ENCODE assay signal across 8 mouse cellular contexts in genomic region chr14:54650621-54651454, GRCm38 (mm10). TPM values are rescaled to one million over a fixed set of nuclear protein-coding genes. Genes with fewer than 3 reads are reported as not detected.
A peak's percentile ranks its signal among the peaks of the same experiment; 100 is the strongest.
DNase-seq lines count a peak whose midpoint lies in the region; ATAC-seq and TF ChIP-seq lines count a peak whose summit lies in the region.

No protein-coding gene starts in this region.

- ATAC-seq in Patski: peak; percentile 73
- ATAC-seq in frontal cortex, adult (ENCODE audit: low TSS enrichment): peak; percentile 36
- peak; percentile 34; the same call in 1 of the 2 replicates for ATAC-seq in hindbrain, embryonic 14.5 days (ENCODE audit: low FRiP score)

- peak overlapping the region; percentile 93 for H3K4me2 ChIP-seq in hindbrain, embryonic 14.5 days (replicated peaks)

- no peaks in the 10 kb centered on the region for H3K27me3 ChIP-seq in Patski
- no peaks in the 10 kb centered on the region for H3K27me3 ChIP-seq in hindbrain, embryonic 14.5 days (ENCODE audit: control insufficient read depth, insufficient read depth, low read length)

- WGBS in hindbrain, embryonic 14.5 days: 67% methylated on average over 23 of the region's 23 CpGs

- no peak overlapping the region for H3K9ac ChIP-seq in hindbrain, embryonic 14.5 days

- peaks cover 66% of the 10 kb centered on the region for H3K36me3 ChIP-seq in hindbrain, embryonic 14.5 days (replicated peaks; ENCODE audit: control insufficient read depth, insufficient read depth)

- in situ Hi-C loops in Patski (cut with MboI; ENCODE audit: low pct_unique_long_range_greater_than_20kb): loop anchor here (5.0 kb wide), 1 partner anchor 51 kb away; no protein-coding TSS in a partner anchor

- CTCF ChIA-PET in Patski (lab: Charles Lee): interaction anchor here (0.6 to 2.5 kb wide), 19 partner anchors 9 to 245 kb away, joined by 3 to 14 read pairs (median 5); partner anchors contain the start of genes 1700123O20Rik, Acin1 and Cdh24

- no peak for TF ChIP-seq CTCF in Patski (IDR thresholded peaks at IDR 0.05)

- peak; percentile 46 for DNase-seq in Patski (ENCODE audit: low read depth, low spot score)
- peak; percentile 91 for DNase-seq in cerebellum, adult 9-10 months
- peak; percentile 95 for DNase-seq in hindbrain, embryonic 14.5 days (ENCODE audit: low spot score)
- peak; percentile 71 to 91 for DNase-seq in layer of hippocampus, postnatal 14 days (ENCODE audit: low spot score in 2 of 2)
- DNase-seq in lung, postnatal 14 days: peak; percentile 91
- DNase-seq in retina, adult 2 months (ENCODE audit: low read depth, low spot score): peak; percentile 79
- peak; percentile 90 for DNase-seq in thymus, postnatal 14 days

- H3K27ac ChIP-seq in hindbrain, embryonic 14.5 days: no peak overlapping the region

- POLR2A ChIA-PET in Patski (lab: Charles Lee): interaction anchor here (1.3 kb wide), 1 partner anchor 10 kb away, joined by 4 read pairs; no protein-coding TSS in a partner anchor

- no peak overlapping the region for H3K4me3 ChIP-seq in hindbrain, embryonic 14.5 days (replicated peaks; ENCODE audit: low read length)

- peaks cover 19% of the 10 kb centered on the region for H3K4me1 ChIP-seq in hindbrain, embryonic 14.5 days (replicated peaks; ENCODE audit: control insufficient read depth, insufficient read depth, low read length)

- H3K9me3 ChIP-seq in hindbrain, embryonic 14.5 days (ENCODE audit: control insufficient read depth, low read length): no peaks in the 10 kb centered on the region

RNA-seq across cellular contexts. Expression of gene Cdh24, which starts 9.7 kb away (rescaled TPM):
- polyA plus RNA-seq in Patski (2021): 7.0 TPM
- 10.5 and 12.2 TPM in 2 replicates for polyA plus RNA-seq in hindbrain, embryonic 14.5 days (2014; fragmentation: Nextera tagmentation; extraction: Ambion mirVana)
- total RNA-seq in layer of hippocampus, postnatal 14 days (2021): 10 to 100 TPM; 20.5 to 21.0 TPM

RNA-seq across cellular contexts. Expression of gene Gm17606, which starts 10.1 kb away (rescaled TPM):
- not detected for polyA plus RNA-seq in Patski (2021)
- polyA plus RNA-seq in hindbrain, embryonic 14.5 days (2014; fragmentation: Nextera tagmentation; extraction: Ambion mirVana): not detected in 2 replicates
- not detected for total RNA-seq in layer of hippocampus, postnatal 14 days (2021)

RNA-seq across cellular contexts. Expression of gene Psmb11, which starts 29.6 kb away (rescaled TPM):
- 0.01 TPM for polyA plus RNA-seq in Patski (2021)
- 0.16 TPM in 1 of 2 replicates, not detected in the other for polyA plus RNA-seq in hindbrain, embryonic 14.5 days (2014; fragmentation: Nextera tagmentation; extraction: Ambion mirVana)
- total RNA-seq in layer of hippocampus, postnatal 14 days (2021): under 1 TPM; 0.35 to 0.38 TPM

RNA-seq across cellular contexts. Expression of gene Psmb5, which starts 33.0 kb away (rescaled TPM):
- polyA plus RNA-seq in Patski (2021): 335 TPM
- 422 and 425 TPM in 2 replicates for polyA plus RNA-seq in hindbrain, embryonic 14.5 days (2014; fragmentation: Nextera tagmentation; extraction: Ambion mirVana)
- total RNA-seq in layer of hippocampus, postnatal 14 days (2021): 100 to 1,000 TPM; 211 to 215 TPM

RNA-seq across cellular contexts. Expression of gene 1700123O20Rik, which starts 35.2 kb away (rescaled TPM):
- polyA plus RNA-seq in Patski (2021): 69.8 TPM
- polyA plus RNA-seq in hindbrain, embryonic 14.5 days (2014; fragmentation: Nextera tagmentation; extraction: Ambion mirVana): 67.1 and 71.2 TPM in 2 replicates
- 10 to 100 TPM; 25.8 to 27.8 TPM for total RNA-seq in layer of hippocampus, postnatal 14 days (2021)
